Mouse (Mus musculus) large intestine, adult 2 months (tissue): ENCODE measurements around the gene Ermard. TPM values are rescaled to one million over a fixed set of nuclear protein-coding genes. Genes with fewer than 3 reads are reported as not detected.
A peak's percentile ranks its signal among the peaks of the same experiment; 100 is the strongest.

ENCODE experiments used
- DNase-seq: peaks from one replicate; pipeline ENCODE4 v3.0.0-alpha.2; 2012; ENCODE audit warnings: low read depth, low spot score
- WGBS: fragments of 180-500 bp; shearing (Covaris S2); methylation state at CpG from one replicate; pipeline ENCODE4 v1.1.7; 2018; 5-methylcytosine and 5-hydroxymethylcytosine counted together
- polyA plus RNA-seq: library from polyadenylated mRNA; depleted of rRNA; stranded (reverse); fragments of >200 nt; gene quantifications from 2 replicates; pipeline ENCODE4 v1.2.3, GENCODE M21; 2012

Gene Ermard
- polyA plus RNA-seq, 1 experiment, result 28.3 TPM

GRCm38 (mm10) chr17:15058161-15058591 lies 17.2 kb downstream of the Ermard start:
- no peak for DNase-seq
- 88% methylated on average over 5 of the region's 5 CpGs for WGBS

GRCm38 (mm10) chr17:15059646-15060045 lies 18.6 kb downstream of the Ermard start:
- 94% methylated on average over 14 of the region's 14 CpGs for WGBS
- no peak for DNase-seq

- DNase-seq, result no peak
- 94% methylated on average over 6 of the region's 6 CpGs for WGBS
Observed at GRCm38 (mm10) chr17:15060356-15060755, 19.3 kb downstream of the Ermard start.

GRCm38 (mm10) chr17:15065391-15066024 lies 24.5 kb downstream of the Ermard start:
- WGBS, result 41% methylated on average over 13 of the region's 13 CpGs
- DNase-seq, result peak; percentile 71

GRCm38 (mm10) chr17:15066066-15066465 lies 25.1 kb downstream of the Ermard start:
- DNase-seq, result no peak
- WGBS, result 32% methylated on average over 6 of the region's 6 CpGs

GRCm38 (mm10) chr17:15066911-15067310 lies 25.9 kb downstream of the Ermard start:
- 76% methylated on average over 1 of the region's 1 CpGs for WGBS

GRCm38 (mm10) chr17:15068040-15068792 lies 27.2 kb downstream of the Ermard start:
- no peak for DNase-seq
- WGBS, result 65% methylated on average over 8 of the region's 8 CpGs

More at GRCm38 (mm10) chr17:15066911-15067310, 25.9 kb downstream of the Ermard start:
- DNase-seq, result no peak

- no peak for DNase-seq
- 22% methylated on average over 2 of the region's 2 CpGs for WGBS
Observed at GRCm38 (mm10) chr17:15069124-15069523, 28.1 kb downstream of the Ermard start.

- 97% methylated on average over 2 of the region's 2 CpGs for WGBS
- no peak for DNase-seq
Observed at GRCm38 (mm10) chr17:15072211-15072610, 31.2 kb downstream of the Ermard start.

- WGBS, result 26% methylated on average over 8 of the region's 8 CpGs
- no peak for DNase-seq
Observed at GRCm38 (mm10) chr17:15075033-15075432, 34.0 kb downstream of the Ermard start.

GRCm38 (mm10) chr17:15077536-15077935 lies 36.5 kb downstream of the Ermard start:
- no peak for DNase-seq
- WGBS, result 21% methylated on average over 2 of the region's 2 CpGs

- WGBS, result 65% methylated on average over 13 of the region's 13 CpGs
- no peak for DNase-seq
Observed at GRCm38 (mm10) chr17:15084226-15084848, 43.3 kb downstream of the Ermard start.

GRCm38 (mm10) chr17:15085006-15085405 lies 44.0 kb downstream of the Ermard start:
- WGBS, result 56% methylated on average over 2 of the region's 2 CpGs
- no peak for DNase-seq

- WGBS, result 42% methylated on average over 2 of the region's 2 CpGs
- no peak for DNase-seq
Observed at GRCm38 (mm10) chr17:15088166-15088565, 47.2 kb downstream of the Ermard start.

GRCm38 (mm10) chr17:15088591-15089001 lies 47.6 kb downstream of the Ermard start:
- 42% methylated on average over 8 of the region's 8 CpGs for WGBS
- no peak for DNase-seq

GRCm38 (mm10) chr17:15091739-15092138 lies 50.7 kb downstream of the Ermard start:
- WGBS, result 90% methylated on average over 3 of the region's 3 CpGs

GRCm38 (mm10) chr17:15093523-15093922 lies 52.5 kb downstream of the Ermard start:
- no peak for DNase-seq
- WGBS, result 28% methylated on average over 3 of the region's 3 CpGs

More at GRCm38 (mm10) chr17:15091739-15092138, 50.7 kb downstream of the Ermard start:
- no peak for DNase-seq

GRCm38 (mm10) chr17:15096853-15097252 lies 55.8 kb downstream of the Ermard start:
- WGBS, result 58% methylated on average over 6 of the region's 6 CpGs
- DNase-seq, result no peak

- WGBS, result 47% methylated on average over 1 of the region's 1 CpGs
- no peak for DNase-seq
Observed at GRCm38 (mm10) chr17:15098677-15099076, 57.7 kb downstream of the Ermard start.

GRCm38 (mm10) chr17:15101355-15101754 lies 60.3 kb downstream of the Ermard start:
- WGBS, result 89% methylated on average over 4 of the region's 4 CpGs
- no peak for DNase-seq
